Mouse (Mus musculus) thymus, adult 2 months (tissue): ENCODE data around the gene 9330161L09Rik. TPM values are rescaled to one million over a fixed set of nuclear protein-coding genes. Genes with fewer than 3 reads are reported as not detected.
A peak's percentile ranks its signal among the peaks of the same experiment; 100 is the strongest.

Experiments
- DNase-seq: peaks from one replicate; pipeline ENCODE4 v3.0.0; 2021
- H3K27ac ChIP-seq: fragments of 200-500 bp; 2 replicates; pipeline ENCODE4 v1.5.1; 2012; ENCODE audit warnings: low read length, control low read depth; ENCODE audit not compliant: control insufficient read depth, insufficient read depth
- H3K27me3 ChIP-seq: fragments of 200-500 bp; 2 replicates; pipeline ENCODE4 v1.6.1; 2012; ENCODE audit warnings: mild to moderate bottlenecking, low read length, moderate library complexity, mixed read lengths; ENCODE audit not compliant: control insufficient read depth, insufficient read depth
- H3K36me3 ChIP-seq: fragments of 200-500 bp; 2 replicates; pipeline ENCODE4 v1.6.1; 2012; ENCODE audit warnings: mild to moderate bottlenecking, low read length, moderate library complexity; ENCODE audit not compliant: control insufficient read depth, insufficient read depth
- H3K4me1 ChIP-seq: fragments of 200-500 bp; replicated peaks from 2 replicates; pipeline ENCODE4 v1.6.1; 2012; ENCODE audit warnings: low read length; ENCODE audit not compliant: control insufficient read depth, insufficient read depth
- H3K4me3 ChIP-seq: fragments of 200-500 bp; 2 replicates; pipeline ENCODE4 v1.5.1; 2012; ENCODE audit warnings: mild to moderate bottlenecking, low read length, control low read depth, moderate library complexity; ENCODE audit not compliant: control insufficient read depth, insufficient read depth
- CTCF ChIP-seq: fragments of 200-500 bp; IDR thresholded peaks from 2 replicates; pipeline ENCODE4 v1.5.1; 2012; ENCODE audit warnings: mild to moderate bottlenecking, control low read depth, low read length, moderate library complexity, borderline replicate concordance; ENCODE audit not compliant: control insufficient read depth, poor library complexity, insufficient read depth; ENCODE audit errors: extremely low read depth
- POLR2A ChIP-seq: fragments of 200-500 bp; IDR thresholded peaks from 2 replicates; pipeline ENCODE4 v1.6.1; 2012; ENCODE audit warnings: mild to moderate bottlenecking, low read length, control low read depth, moderate library complexity; ENCODE audit not compliant: control insufficient read depth, poor library complexity, insufficient read depth; ENCODE audit errors: extremely low read depth
- WGBS: fragments of 180-500 bp; shearing (Covaris S2); methylation state at CpG from one replicate; pipeline ENCODE4 v1.1.7; 2018; 5-methylcytosine and 5-hydroxymethylcytosine counted together
- polyA plus RNA-seq: library from polyadenylated mRNA; depleted of rRNA; stranded (reverse); fragments of >200 nt; gene quantifications from 2 replicates; pipeline ENCODE4 v1.2.3, GENCODE M21; 2012

The 9330161L09Rik gene
- polyA plus RNA-seq, 1 experiment: 1.7 TPM

DNA sequence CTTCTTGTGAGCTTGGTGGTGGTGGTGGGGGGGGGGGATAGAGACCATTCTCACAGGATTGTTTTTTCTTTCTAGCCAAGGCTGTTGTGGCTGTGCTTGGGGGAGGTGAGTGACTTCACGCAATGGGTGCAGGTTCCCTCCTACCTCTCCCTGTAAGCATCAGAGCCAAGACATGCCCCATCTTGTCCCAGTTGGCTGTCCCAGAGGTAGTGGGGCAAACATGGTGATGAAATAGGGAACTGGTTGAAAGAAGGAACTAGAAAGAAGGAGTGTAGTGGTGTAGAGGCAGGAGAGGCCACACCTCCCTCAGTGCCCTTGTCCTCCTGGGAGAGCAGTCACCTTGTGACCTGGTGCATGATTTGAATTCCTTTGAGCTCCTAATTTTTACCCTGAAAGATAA, 30.0 kb upstream of the 9330161L09Rik start:
- no peak for DNase-seq
- TF ChIP-seq POLR2A (no peak), CTCF (no peak)
- H3K27me3 ChIP-seq: no peaks in the 10 kb centered on the region
- no peak overlapping the region for H3K27ac ChIP-seq
- peaks cover 9% of the 10 kb centered on the region; the same call in 1 of the 2 replicates for H3K36me3 ChIP-seq
- H3K4me3 ChIP-seq: no peak overlapping the region
- WGBS: 95% methylated on average over 1 of the region's 1 CpGs
- peaks cover 13% of the 10 kb centered on the region for H3K4me1 ChIP-seq

DNA sequence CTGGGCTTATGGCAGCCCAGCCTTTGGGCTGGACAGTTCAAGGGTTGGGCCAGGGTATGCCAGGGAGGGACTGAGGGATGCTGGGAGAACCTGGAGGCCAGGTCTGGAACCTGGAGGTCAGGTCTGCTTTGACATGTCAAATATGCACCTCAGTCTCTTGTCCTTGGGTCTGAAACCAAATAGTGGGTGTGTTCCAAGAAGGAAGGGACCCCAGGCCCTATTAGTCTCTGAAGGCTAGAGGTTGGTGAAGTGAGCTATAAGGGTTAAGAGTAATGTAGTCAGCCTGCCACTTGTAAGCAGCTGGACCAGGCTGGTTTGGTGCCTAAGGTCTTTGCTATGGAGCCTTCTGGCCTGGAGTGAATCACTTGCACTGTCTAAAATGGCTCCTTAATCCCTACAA, 27.2 kb upstream of the 9330161L09Rik start:
- peak overlapping the region; percentile 85 for H3K27ac ChIP-seq
- no peak for TF ChIP-seq POLR2A
- H3K27me3 ChIP-seq: no peaks in the 10 kb centered on the region

DNA sequence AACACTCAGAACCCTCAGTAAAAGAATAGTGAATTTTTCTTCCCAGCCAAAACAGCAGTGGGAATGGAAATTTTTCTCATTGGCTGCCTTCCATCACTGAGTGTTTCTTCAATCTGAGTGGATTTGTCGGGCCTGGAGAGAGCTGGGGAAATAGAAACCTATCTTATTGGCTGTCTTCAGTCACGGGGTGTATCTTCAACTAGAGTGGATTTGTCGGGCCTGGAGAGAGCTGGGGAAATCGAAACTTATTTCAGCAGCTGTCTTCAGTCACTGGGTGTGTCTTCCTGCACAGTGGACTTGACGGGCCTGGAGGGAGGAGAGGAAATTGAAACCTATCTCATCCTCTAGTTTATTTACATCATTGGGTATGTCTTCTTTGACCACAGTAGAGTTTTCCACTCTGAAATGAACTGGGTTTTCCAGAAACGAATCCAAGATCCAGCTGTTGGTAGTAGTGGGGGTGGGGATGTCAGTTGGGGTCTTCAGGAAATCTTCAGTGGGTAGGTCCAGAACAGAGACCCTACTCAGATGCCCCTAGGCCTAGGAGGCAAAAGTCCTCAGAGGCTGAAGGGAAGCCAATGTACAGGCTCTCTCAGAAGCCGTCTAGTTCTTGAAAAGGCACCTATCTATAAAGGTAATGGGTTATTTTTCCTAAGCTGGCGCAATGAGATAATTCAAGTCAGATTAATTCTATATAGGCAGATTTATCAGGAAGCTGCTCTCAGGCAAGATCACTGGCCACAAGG, 26.5 kb upstream of the 9330161L09Rik start, which contains the start of gene Ifi27:
Ifi27 (plus strand) TSS at position 226 of the 746 bp plus-strand sequence.
- WGBS: 26% methylated on average over 8 of the region's 8 CpGs

More for the DNA sequence above, 27.2 kb upstream of the 9330161L09Rik start:
- Histone ChIP-seq H3K4me1 (peaks cover 13% of the 10 kb centered on the region), H3K4me3 (peak overlapping the region; percentile 23; the same call in 1 of the 2 replicates), H3K36me3 (0 out of 2 replicates have a peak, but pooled peaks cover 6% of the 10 kb centered on the region)
- no peak for DNase-seq

DNA sequence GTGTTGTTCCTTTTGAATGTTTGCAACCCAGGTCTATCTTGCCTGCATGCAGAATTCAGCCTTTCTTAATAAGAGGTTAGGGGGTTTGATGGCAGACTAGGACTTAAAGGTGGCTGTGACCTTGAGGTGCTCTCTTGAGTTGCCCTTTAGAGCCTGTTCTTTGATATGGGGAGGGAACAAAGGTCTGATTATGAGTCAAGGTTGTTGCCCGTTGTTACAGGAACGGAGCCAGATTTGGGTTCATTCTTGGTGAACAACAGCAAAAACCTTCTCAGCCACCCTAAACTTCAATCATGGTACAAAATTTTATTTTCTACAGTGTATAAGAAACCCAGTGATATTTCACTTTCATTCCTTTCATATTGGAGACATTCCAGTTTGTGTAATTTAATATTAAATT, 25.8 kb upstream of the 9330161L09Rik start:
- no peaks in the 10 kb centered on the region for H3K36me3 ChIP-seq

More for the DNA sequence above, 26.5 kb upstream of the 9330161L09Rik start, which contains the start of gene Ifi27:
- Histone ChIP-seq H3K27me3 (no peaks in the 10 kb centered on the region), H3K36me3 (no peaks in the 10 kb centered on the region), H3K27ac (peak within 1 kb of the TSS; percentile 85), H3K4me1 (peaks cover 13% of the 10 kb centered on the region), H3K4me3 (peak within 1 kb of the TSS; percentile 34; the same call in 1 of the 2 replicates)
- peak; percentile 73 for DNase-seq
- no peak for TF ChIP-seq CTCF
- no peak for TF ChIP-seq POLR2A

DNA sequence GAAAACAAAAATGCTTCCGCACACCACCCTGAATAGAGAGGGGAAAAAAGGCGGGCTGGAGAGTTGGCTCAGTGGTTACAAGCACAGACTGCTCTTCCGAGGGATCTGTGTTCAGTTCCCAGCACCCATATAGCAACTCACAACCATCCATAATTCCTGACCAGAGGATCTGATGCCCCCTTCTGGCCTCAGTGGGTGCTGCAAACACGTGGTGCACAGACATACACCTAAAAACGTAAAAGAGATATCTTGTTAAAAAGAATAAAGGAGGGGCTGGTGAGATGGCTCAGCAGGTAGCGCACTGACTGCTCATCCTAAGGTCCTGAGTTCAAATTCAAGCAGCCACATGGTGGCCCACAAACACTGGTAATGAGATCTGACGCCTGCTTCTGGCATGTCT, 19.1 kb upstream of the 9330161L09Rik start:
- Histone ChIP-seq H3K36me3 (peaks cover 9% of the 10 kb centered on the region), H3K4me3 (no peak overlapping the region), H3K27ac (no peak overlapping the region), H3K4me1 (peaks cover 13% of the 10 kb centered on the region), H3K27me3 (no peaks in the 10 kb centered on the region)
- TF ChIP-seq POLR2A (no peak), CTCF (no peak)
- WGBS: 94% methylated on average over 7 of the region's 7 CpGs
- peak; percentile 21 for DNase-seq

More for the DNA sequence above, 25.8 kb upstream of the 9330161L09Rik start:
- DNase-seq: no peak
- H3K4me3 ChIP-seq: no peak overlapping the region
- peaks cover 13% of the 10 kb centered on the region for H3K4me1 ChIP-seq
- H3K27me3 ChIP-seq: no peaks in the 10 kb centered on the region
- no peak overlapping the region for H3K27ac ChIP-seq
- TF ChIP-seq POLR2A: no peak
- no peak for TF ChIP-seq CTCF
- WGBS: 87% methylated on average over 2 of the region's 2 CpGs

DNA sequence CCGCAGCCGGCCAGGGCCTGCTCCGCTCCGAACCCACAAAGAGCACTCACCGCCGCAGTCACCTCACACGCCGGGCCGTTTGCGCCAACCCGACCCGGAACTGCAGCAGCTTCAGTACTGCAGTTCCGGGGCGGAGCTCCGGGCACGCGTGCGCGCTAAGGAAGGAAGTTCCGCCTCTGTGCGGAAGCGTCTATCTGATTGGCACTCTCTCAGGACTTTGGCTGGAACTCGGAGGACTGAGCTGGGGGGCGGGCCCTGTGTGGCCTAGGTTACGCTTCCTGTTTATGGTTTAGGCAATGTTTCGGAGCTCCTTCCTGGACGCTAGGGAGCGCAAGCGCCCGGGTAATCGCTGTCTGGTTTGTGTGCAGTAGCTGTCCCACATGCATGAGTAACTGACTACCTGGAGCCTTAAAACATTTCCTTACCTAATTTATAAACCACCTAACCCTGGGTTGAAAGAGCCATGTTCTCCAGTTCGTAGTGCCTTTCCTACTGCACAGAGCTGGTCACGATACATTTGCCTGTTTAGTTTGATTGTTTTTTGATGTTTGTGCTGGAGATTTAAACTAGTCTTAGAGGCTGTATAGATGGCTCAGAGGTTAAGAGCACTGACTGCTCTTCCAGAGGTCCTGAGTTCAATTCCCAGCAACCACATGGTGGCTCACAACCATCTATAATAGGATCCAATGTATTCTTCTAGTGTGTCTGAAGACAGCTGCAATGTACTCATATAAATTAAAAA, 18.3 kb upstream of the 9330161L09Rik start, which contains the start of gene Ddx24:
Ddx24 (minus strand) TSS at position 102 of the 742 bp plus-strand sequence.
- Histone ChIP-seq H3K4me3 (peak within 1 kb of the TSS; percentile 83), H3K36me3 (peaks cover 9% of the 10 kb centered on the region), H3K27me3 (no peaks in the 10 kb centered on the region), H3K27ac (no peak within 1 kb of the TSS), H3K4me1 (peaks cover 14% of the 10 kb centered on the region)
- DNase-seq: peak; percentile 98
- TF ChIP-seq CTCF: peak; percentile 83; the same call in 1 of the 2 replicates
- peak; percentile 73; the same call in 1 of the 2 replicates for TF ChIP-seq POLR2A
- WGBS: under 1% methylated on average over 33 of the region's 33 CpGs
